Mouse (Mus musculus) adrenal gland, adult 18-20 months (tissue): ENCODE results near the gene Iqsec1. TPM values are rescaled to one million over a fixed set of nuclear protein-coding genes. Genes with fewer than 3 reads are reported as not detected.

Source experiments
- microRNA-seq, 2 experiments: library from miRNA; unstranded; fragments of <30 nt; microRNA quantifications; one replicate each; pipeline ENCODE4 v1.2.0; 2021; ENCODE audit warnings: borderline number of aligned reads in 2 of 2
- total RNA-seq, 2 experiments: library from RNA; stranded (reverse); gene quantifications; 1 replicate in 1 of 2; 2 replicates in 1 of 2; pipeline ENCODE4 v1.2.3; 2021

Iqsec1 gene
- total RNA-seq, 2 experiments from 2014 or later: 112 to 113 TPM

Small RNAs within 50 kb of the gene (microRNA-seq; reads per million reads assigned to microRNA genes)
- gene Gm24816: 0 reads per million in 2 experiments

Other genes with a start within 250 kb of the Iqsec1 start
- gene Nup210, start 128.1 kb upstream of the Iqsec1 start, total RNA-seq: 1 to 10 TPM; 3.9 to 4.6 TPM
- gene Hdac11, start 168.0 kb upstream of the Iqsec1 start, total RNA-seq: 10 to 100 TPM in 1 of 2 experiments, 1 to 10 TPM in 1; 7.1 to 10.9 TPM
- gene Fbln2, start 223.8 kb upstream of the Iqsec1 start, total RNA-seq: 10 to 100 TPM in 1 of 2 experiments, 1 to 10 TPM in 1; 9.1 to 25.1 TPM